Mouse (Mus musculus): ENCODE measurements around the gene Btbd1.

Btbd1 gene

GRCm38 (mm10) chr7:81777667-81778218, 51.5 kb downstream of the Btbd1 start:
- DNase-seq: no peak

- DNase-seq: no peak
Measured at GRCm38 (mm10) chr7:81775325-81775724, 53.9 kb downstream of the Btbd1 start.

- DNase-seq: no peak
Measured at GRCm38 (mm10) chr7:81772786-81773539, 56.3 kb downstream of the Btbd1 start.

- peak; percentile 10 to 19 for DNase-seq
Measured at GRCm38 (mm10) chr7:81763110-81763845, 66.0 kb downstream of the Btbd1 start.

- peak; percentile 68 to 77 for DNase-seq
Measured at GRCm38 (mm10) chr7:81762180-81763109, 66.8 kb downstream of the Btbd1 start, which contains the start of gene Ramac. Gene Ramac, plus strand, starts transcription at chr7:81762925.

GRCm38 (mm10) chr7:81747956-81748355, 81.3 kb downstream of the Btbd1 start:
- DNase-seq: no peak

- no peak for DNase-seq
Measured at GRCm38 (mm10) chr7:81744145-81744544, 85.1 kb downstream of the Btbd1 start.

All from spleen, adult 18-20 months (tissue).